Mouse (Mus musculus) midbrain, embryonic 11.5 days (tissue): ENCODE data around the gene Mak. TPM values are rescaled to one million over a fixed set of nuclear protein-coding genes. Genes with fewer than 3 reads are reported as not detected.
"Not testable (repeated sequence)": the region's sequence is repeated elsewhere in the genome, so short reads cannot be mapped to it uniquely, and the experiment has no call there.

Experiments
- ATAC-seq: fragments of 200-750 bp; cut with Nextera tagmentation; 2 replicates; pipeline ENCODE4 v1.8.0; 2017; ENCODE audit warnings: moderate TSS enrichment, moderate library complexity; ENCODE audit not compliant: low FRiP score
- DNase-seq: peaks from one replicate; pipeline ENCODE4 v3.0.0; 2015; ENCODE audit warnings: low spot score; ENCODE audit errors: missing footprints
- H3K27ac ChIP-seq: fragments of 300-500 bp; sonication (generic); 2 replicates; pipeline ENCODE4 v1.5.1; 2014; ENCODE audit warnings: low read depth, low read length
- H3K27me3 ChIP-seq: fragments of 300-500 bp; sonication (generic); 2 replicates; pipeline ENCODE4 v1.6.1; 2014; ENCODE audit warnings: mild to moderate bottlenecking, low read length, moderate library complexity, mixed read lengths; ENCODE audit not compliant: control insufficient read depth, insufficient read depth
- H3K36me3 ChIP-seq: fragments of 300-500 bp; sonication (generic); 2 replicates; pipeline ENCODE4 v1.6.1; 2014; ENCODE audit warnings: mild to moderate bottlenecking, low read length, moderate library complexity, mixed read lengths; ENCODE audit not compliant: control insufficient read depth, insufficient read depth
- H3K4me1 ChIP-seq: fragments of 300-500 bp; sonication (generic); 2 replicates; pipeline ENCODE4 v1.6.1; 2014; ENCODE audit warnings: low read length; ENCODE audit not compliant: control insufficient read depth, insufficient read depth
- H3K4me2 ChIP-seq: fragments of 300-500 bp; sonication (generic); 2 replicates; pipeline ENCODE4 v1.6.1; 2014; ENCODE audit warnings: mild to moderate bottlenecking, moderate library complexity
- H3K4me3 ChIP-seq: fragments of 300-500 bp; sonication (generic); 2 replicates; pipeline ENCODE4 v1.5.1; 2014; ENCODE audit warnings: low read depth, low read length
- H3K9ac ChIP-seq: fragments of 300-500 bp; sonication (generic); 2 replicates; pipeline ENCODE4 v1.6.1; 2014; ENCODE audit warnings: low read length
- H3K9me3 ChIP-seq: fragments of 300-500 bp; sonication (generic); 2 replicates; pipeline ENCODE4 v1.6.1; 2016; ENCODE audit warnings: low read length; ENCODE audit not compliant: control insufficient read depth
- WGBS: fragments of 180-500 bp; shearing (Covaris S2); extraction: QIAGEN DNeasy Blood & Tissue Kit; methylation state at CpG from one replicate; pipeline ENCODE4 v1.1.7; 2014; 5-methylcytosine and 5-hydroxymethylcytosine counted together
- polyA plus RNA-seq: library from polyadenylated mRNA; unstranded; fragments of >200 nt; fragmentation: Nextera tagmentation; extraction: Ambion mirVana; gene quantifications from 2 replicates; pipeline ENCODE4 v1.2.1, GENCODE M21; 2014

Gene Mak
- polyA plus RNA-seq, 1 experiment from 2014 or later = 0.61 TPM

DNA sequence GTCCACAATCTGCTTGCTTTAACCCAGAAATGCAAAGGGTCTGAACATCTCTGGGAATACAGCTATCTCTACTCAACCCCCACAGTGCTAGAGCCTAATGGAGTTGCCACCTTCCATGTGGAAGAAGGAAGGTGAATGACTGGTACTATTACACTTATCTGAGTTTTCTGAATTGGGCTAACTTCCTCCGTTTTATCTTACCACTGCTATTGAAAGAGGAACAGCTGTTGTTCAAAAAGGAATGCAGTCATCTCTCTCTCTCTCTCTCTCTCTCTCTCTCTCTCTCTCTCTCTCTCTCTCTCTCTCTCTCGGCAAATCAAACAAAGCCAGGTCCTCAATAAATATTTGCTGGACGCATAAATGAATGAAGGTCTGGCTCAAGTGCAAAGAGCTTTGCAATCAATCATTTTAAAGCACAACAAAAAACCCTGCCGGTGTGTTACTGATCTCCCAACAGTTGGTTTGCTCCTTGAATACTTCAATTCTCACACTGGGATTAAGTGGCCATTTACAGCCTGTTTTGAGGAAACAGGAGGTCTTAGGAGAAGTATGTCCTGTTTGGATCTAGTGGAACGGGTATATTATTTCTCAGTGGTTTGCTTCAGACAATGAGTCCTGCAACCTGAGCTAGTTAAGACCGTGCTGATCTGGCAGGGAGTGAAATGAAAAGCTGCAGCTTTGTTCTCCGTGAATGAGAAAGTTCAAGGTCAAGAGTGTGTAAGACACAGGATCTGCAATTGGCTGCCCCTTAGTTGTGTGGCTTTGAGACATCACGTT is 84.8 kb downstream of the Mak start:
- 25% methylated on average over 8 of the region's 8 CpGs for WGBS
- Histone ChIP-seq H3K4me3 (no peak overlapping the region), H3K27ac (no peak overlapping the region; the same call in 1 of the 2 replicates), H3K4me2 (no peak overlapping the region), H3K4me1 (peaks cover 6% of the 10 kb centered on the region), H3K27me3 (no peaks in the 10 kb centered on the region), H3K36me3 (no peaks in the 10 kb centered on the region), H3K9me3 (no peaks in the 10 kb centered on the region), H3K9ac (peak overlapping the region; percentile 4; the same call in 1 of the 2 replicates)
- DNase-seq (peak; percentile 88), ATAC-seq (peak; percentile 52; the same call in 1 of the 2 replicates)

DNA sequence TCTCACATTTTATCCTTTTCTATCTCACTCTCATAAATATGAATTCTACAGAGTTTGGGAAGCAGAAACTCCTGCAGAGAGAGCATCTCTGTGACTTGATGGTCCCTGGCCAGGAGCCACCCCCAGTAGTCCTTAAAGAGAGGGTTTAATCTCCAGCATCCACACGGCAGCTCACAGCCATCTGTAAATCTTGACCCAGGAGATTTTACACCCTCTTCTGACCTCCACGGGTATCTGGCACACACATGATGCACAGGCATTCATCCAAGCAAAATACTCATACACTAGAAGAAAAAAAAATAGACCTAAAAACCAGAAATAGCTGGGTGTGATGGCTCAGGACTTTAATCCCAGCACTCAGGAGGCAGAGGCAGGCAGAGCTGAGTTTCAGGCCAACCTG is 91.1 kb downstream of the Mak start:
- DNase-seq (no peak), ATAC-seq (no peak)
- Histone ChIP-seq H3K4me3 (no peak overlapping the region), H3K9ac (no peak overlapping the region), H3K27me3 (no peaks in the 10 kb centered on the region), H3K36me3 (no peaks in the 10 kb centered on the region), H3K9me3 (no peaks in the 10 kb centered on the region), H3K4me2 (no peak overlapping the region), H3K27ac (no peak overlapping the region), H3K4me1 (no peaks in the 10 kb centered on the region)
- WGBS = 76% methylated on average over 2 of the region's 2 CpGs

DNA sequence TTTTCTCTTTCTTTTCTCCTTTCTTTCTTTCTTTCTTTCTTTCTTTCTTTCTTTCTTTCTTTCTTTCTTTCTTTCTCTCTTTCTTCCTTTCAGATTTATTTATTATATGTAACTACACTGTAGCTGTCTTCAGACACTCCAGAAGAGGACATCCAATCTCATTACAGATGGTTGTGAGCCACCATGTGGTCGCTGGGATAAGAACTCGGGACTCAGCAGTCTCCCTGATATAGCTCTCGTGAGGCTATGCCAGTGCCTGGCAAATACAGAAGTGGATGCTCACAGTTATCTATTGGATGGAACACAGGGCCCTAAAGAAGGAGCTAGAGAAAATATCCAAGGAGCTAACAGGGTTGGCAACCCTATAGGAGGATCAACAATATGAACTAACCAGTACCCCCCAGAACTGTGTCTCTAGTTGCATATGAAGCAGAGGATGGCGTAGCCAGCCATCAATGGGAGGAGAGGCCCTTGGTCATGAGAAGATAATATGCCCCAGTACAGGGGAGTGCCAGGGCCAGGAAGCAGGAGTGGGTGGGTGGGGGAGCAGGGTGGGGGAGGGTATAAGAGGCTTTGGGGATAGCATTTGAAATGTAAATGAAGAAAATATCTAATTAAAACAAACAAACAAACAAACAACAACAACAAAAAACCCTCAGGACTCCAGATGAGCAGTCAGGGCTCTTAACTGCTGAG is 91.8 kb downstream of the Mak start:
- DNase-seq, H3K9ac ChIP-seq, ATAC-seq, H3K9me3 ChIP-seq, H3K4me1 ChIP-seq, H3K4me3 ChIP-seq, H3K36me3 ChIP-seq, H3K27ac ChIP-seq, H3K4me2 ChIP-seq, H3K27me3 ChIP-seq: not testable (repeated sequence)
- 65% methylated on average over 4 of the region's 4 CpGs for WGBS

DNA sequence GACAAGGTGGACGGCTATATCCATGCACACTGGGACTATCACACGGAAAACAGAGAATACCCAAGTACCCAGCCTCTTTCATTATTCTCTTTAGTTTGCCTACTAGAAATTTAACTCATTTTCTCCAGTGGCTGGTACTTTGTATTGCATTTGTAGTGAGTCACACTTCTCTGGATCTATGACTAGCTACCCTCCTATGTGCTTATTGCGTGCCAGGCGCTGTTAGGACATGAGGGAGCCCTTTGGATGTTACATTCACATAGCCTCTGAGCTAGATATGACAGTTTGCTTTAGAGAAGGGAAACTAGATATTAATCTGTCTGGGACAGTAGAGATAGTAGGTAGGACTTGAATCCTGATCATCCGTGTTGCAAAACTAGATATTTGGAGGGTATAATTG is 93.4 kb downstream of the Mak start:
- Histone ChIP-seq H3K4me1 (no peaks in the 10 kb centered on the region), H3K27ac (no peak overlapping the region), H3K36me3 (no peaks in the 10 kb centered on the region), H3K9me3 (no peaks in the 10 kb centered on the region), H3K27me3 (no peaks in the 10 kb centered on the region), H3K4me3 (no peak overlapping the region), H3K9ac (no peak overlapping the region), H3K4me2 (no peak overlapping the region)
- DNase-seq (no peak), ATAC-seq (no peak)
- WGBS = 92% methylated on average over 5 of the region's 5 CpGs

DNA sequence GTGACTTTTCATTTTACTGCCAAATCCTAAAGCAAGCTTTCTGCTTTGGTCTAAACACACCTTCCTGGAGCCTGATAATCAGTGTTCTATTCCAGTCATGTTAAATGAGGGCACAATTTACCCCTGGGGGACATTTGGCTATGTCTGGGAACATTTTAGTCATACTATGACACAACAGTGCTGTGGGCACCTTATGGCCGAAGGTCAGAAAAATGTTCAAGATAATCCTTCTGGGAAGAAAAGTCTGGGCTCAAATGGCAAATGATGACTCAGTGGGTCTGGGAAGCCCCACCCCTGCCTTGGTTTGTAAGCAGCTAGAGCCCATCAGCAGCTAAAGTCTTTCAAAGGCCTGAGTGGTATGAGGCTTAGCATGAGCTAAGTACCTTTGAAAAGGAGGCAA is 96.7 kb downstream of the Mak start:
- 80% methylated on average over 1 of the region's 1 CpGs for WGBS
- Histone ChIP-seq H3K9ac (no peak overlapping the region), H3K36me3 (no peaks in the 10 kb centered on the region), H3K4me1 (no peaks in the 10 kb centered on the region), H3K27me3 (no peaks in the 10 kb centered on the region), H3K27ac (no peak overlapping the region), H3K4me3 (no peak overlapping the region), H3K9me3 (no peaks in the 10 kb centered on the region), H3K4me2 (no peak overlapping the region)
- no peak for ATAC-seq
- no peak for DNase-seq

DNA sequence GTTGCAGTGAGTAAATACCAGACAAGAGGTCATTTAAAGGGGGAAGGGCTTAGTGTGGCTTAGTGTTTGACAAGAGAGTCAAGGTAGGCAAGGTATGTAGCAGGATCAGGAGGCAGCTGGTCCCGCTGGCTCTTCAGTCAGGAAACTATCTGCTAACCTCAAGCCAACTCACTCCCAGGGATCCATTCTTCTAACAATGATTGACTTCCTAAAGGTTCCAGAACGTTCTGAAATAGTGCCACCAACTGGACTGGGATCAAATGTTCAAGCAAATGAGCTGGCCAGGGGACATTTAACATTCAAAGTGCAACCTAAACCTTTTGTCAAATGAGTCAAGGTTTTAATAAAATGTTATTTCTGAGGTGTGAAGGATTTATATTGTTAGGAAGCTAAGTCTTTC is 100.2 kb downstream of the Mak start:
- no peaks in the 10 kb centered on the region for H3K27me3 ChIP-seq
- no peaks in the 10 kb centered on the region for H3K9me3 ChIP-seq
- H3K4me2 ChIP-seq = no peak overlapping the region
- no peaks in the 10 kb centered on the region for H3K36me3 ChIP-seq
- 70% methylated on average over 2 of the region's 2 CpGs for WGBS
- ATAC-seq (no peak), DNase-seq (no peak)
- H3K9ac ChIP-seq = no peak overlapping the region
- no peak overlapping the region for H3K4me3 ChIP-seq
- H3K27ac ChIP-seq = no peak overlapping the region
- no peaks in the 10 kb centered on the region for H3K4me1 ChIP-seq

DNA sequence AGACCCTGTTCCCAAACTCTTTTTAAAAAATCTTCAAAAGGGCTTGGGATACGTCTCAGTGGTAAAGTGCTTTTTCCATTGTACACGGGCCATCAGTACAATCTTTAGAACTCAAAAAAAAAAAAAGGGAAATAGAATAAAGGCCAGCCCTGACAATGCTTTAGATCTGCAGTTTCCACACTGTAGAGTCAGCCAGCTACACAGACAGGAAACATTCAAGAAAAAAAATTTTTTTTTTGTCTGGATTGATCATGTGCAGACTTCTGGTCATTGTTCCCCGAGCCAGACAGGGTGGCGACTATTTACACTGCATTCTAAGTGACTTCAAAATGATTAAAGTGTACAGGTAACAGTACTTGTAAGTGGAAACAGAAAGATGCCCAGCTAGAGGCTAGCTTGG is 100.9 kb downstream of the Mak start:
- 79% methylated on average over 4 of the region's 4 CpGs for WGBS
- H3K9ac ChIP-seq = no peak overlapping the region
- H3K27me3 ChIP-seq = no peaks in the 10 kb centered on the region
- H3K4me1 ChIP-seq = no peaks in the 10 kb centered on the region
- no peaks in the 10 kb centered on the region for H3K36me3 ChIP-seq
- no peak for ATAC-seq
- no peak overlapping the region for H3K4me3 ChIP-seq
- no peaks in the 10 kb centered on the region for H3K9me3 ChIP-seq
- DNase-seq = no peak
- no peak overlapping the region for H3K27ac ChIP-seq
- no peak overlapping the region for H3K4me2 ChIP-seq

DNA sequence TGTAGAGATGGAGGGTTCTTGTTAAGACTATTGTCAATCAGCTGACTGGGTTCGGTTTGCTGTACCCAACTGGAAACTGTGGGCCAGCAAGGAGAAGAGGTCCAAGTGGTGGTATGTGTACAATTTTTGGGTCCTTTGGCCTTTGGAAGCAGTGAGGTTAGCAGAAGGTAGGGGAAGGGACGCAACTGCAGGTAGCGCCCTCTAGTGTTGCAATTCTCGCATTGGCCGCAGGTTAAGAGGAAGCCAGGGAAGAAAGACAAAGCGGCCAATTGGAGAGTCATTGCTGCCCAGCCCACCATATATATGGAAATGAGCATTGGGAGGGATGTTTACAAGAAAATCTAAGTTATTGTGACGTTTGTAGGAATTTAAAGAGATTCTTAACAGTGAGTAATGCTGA is 101.9 kb downstream of the Mak start:
- H3K4me1 ChIP-seq = no peaks in the 10 kb centered on the region
- no peak overlapping the region for H3K4me2 ChIP-seq
- no peak overlapping the region for H3K9ac ChIP-seq
- WGBS = 11% methylated on average over 7 of the region's 7 CpGs
- H3K27ac ChIP-seq = no peak overlapping the region
- H3K36me3 ChIP-seq = no peaks in the 10 kb centered on the region
- H3K27me3 ChIP-seq = no peaks in the 10 kb centered on the region
- H3K9me3 ChIP-seq = no peaks in the 10 kb centered on the region
- H3K4me3 ChIP-seq = no peak overlapping the region
- peak; percentile 92 for DNase-seq
- 0 out of 2 replicates have a peak, but pooled peaks have one; percentile 30 for ATAC-seq
